Mouse (Mus musculus): ENCODE measurements around the gene Trnau1ap.
"Not testable (repeated sequence)": the region's sequence is repeated elsewhere in the genome, so short reads cannot be mapped to it uniquely, and the experiment has no call there.

Gene Trnau1ap

DNA sequence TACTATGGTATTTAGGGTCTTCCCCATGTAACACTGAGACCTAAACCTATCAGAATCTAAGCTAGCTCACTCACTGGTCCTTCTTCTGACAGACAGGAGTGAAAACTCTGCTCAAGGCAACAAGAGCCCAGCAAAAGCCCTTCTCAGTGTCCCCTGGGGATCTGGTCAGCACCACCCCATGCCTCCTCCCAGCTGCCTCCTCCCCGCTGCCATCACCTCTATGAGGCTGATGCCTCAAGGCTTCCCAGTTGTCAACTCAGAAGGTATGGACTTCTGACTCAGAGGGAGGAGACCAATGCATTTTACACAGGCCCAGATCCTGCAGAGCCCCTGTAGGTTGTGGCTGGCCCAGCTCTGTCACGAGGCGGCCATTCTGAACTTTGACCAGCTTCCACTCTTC, 12.1 kb upstream of the Trnau1ap start:
- no peak for DNase-seq

DNA sequence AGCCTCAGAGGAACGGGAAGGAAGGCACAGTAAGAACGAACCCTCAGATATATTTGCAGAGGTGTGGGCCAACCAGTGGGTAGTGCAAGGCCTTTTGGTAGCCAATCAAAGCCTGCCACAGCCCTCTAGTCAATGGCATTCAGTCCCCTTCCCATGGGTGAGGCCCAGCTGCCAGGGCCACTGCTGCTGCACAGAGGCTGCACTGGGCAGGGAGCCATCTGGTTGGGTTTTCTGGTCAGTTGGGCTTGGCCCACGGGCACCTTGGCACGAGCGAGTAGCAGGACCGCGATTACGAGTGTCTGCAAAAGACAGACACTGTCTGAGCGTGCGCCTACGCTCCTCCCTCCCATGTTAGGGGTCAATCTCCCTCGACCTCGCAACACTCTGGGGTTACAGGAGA, 9.6 kb upstream of the Trnau1ap start:
- DNase-seq, result no peak

DNA sequence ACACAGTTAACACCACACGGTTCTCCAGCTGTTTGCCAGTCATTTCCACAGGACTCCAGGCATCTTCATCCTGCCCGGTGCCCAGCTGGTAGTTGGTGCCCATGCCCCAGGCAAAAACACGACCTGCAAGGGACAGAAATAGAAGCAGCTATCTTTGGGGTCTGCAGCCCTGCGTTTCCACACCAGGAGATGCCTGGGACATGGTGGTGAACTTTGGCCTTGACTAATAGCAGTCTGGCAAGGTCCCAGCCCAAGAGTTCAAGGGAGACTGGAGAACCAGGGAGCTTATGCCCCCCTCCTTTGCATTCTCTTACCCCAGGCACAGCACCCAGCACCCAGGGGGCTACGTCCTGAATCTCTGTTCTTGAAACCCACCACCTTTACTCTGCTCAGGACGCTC, 3.5 kb upstream of the Trnau1ap start:
- DNase-seq, result no peak

DNA sequence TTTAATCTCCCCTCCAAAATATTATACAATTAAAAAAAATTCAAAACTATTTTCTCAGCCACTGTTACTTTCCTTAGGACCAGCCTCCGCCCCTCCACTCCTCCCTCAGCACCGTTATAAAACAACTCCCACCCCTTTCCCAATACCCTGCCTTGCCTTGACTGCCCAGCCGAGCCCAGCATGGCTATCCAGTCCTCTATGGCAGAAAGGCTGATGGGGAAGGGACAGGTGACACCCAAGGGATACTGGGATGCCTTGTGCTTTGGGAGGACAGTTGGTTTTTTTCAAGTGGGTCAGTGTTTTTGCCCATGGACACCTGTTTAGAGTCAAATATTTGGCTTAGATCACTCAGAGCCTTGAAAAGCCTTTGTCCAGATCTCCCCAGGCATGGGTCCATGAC, 2.6 kb upstream of the Trnau1ap start:
- no peak for DNase-seq

DNA sequence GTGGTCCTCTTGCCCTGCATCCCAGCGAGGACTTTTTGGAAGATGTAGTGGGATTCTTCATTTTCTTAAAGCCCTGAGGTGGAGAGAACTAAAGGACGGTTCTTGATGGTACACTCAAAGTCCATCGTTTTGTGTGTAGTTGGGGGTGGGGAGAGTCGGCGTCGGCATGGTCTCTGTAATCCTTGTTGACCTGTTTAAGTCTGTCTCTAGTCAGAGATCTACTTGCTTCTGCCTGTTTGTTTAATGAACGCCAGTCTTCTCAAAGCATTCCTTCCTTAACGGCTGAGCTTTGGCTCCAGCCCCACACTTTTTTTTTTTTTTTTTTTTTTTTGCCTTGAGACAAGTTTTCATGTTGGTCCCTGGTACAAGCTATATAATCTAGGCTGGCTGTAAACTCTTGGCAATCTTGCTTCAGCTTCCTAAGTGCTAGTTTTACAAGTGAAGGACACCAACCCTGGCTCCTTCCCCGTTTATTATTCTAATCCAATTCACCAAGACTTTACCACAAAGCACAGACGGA, 557 bp upstream of the Trnau1ap start:
- no peak for DNase-seq

DNA sequence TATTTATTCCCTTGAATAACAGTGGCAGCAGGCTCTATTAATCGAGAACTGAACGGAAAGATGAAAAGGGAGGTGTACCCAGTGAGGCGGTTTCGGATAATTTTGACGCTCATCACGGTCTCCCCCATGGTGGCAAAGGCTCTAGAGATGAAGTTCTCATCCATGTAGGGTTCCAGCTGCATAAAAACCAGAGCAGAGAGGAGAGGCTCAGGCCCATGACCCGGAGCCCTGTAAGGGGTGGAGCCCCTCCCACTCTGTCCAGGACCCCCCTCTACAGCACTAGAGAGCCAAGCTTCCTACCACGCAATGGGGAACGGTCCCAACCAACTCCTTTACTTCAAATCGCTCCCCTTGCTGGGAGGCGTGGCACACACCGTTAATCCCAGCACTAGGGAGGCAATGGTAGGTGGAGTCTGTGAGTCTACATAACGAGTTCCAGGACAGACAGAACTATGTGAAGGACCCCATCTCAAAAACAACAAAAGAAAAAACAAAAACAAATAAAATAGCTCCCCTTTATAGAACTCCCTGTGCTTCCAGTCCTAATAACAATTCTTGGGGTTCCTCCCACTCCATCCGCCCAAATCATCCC, 851 bp downstream of the Trnau1ap start:
- DNase-seq, result no peak

DNA sequence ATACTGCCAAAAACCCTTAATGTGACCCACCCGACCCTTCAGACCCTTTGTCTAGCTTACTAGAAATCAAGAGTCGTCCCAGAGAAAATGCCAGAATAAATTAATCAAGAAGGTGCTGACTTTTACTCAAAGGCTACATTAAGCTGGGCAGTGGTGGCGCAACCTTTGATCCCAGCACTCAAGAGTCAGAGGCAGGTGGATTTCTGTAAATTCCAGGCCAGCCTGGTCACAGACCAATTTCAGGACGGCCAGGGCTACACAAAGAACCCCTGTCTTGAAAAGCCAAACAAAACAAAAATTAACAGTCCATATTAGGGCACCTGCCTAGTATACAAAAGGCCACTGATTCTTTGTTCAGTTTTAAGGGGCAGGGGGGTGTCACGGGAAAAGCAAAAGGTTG, 2.9 kb downstream of the Trnau1ap start:
- no peak for DNase-seq

DNA sequence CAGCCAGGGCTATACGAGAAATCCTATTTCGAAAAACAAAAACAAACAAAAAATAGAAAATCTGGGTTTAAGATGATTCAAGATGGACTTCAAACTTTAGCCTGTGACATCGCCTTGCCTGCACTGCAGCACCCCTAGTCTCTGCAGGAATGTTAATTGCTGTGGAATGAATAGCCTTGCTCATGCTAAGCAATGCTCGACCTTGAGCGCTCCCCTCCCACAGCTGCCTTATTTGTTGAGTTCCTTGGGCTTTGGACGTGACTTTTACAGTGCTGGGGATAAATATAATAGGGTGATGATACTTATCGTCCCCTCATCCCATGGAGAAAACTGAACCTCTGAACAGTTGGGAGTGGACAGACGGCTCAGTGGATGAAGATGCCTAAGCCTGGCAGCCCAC, 13.6 kb downstream of the Trnau1ap start:
- DNase-seq, result no peak

DNA sequence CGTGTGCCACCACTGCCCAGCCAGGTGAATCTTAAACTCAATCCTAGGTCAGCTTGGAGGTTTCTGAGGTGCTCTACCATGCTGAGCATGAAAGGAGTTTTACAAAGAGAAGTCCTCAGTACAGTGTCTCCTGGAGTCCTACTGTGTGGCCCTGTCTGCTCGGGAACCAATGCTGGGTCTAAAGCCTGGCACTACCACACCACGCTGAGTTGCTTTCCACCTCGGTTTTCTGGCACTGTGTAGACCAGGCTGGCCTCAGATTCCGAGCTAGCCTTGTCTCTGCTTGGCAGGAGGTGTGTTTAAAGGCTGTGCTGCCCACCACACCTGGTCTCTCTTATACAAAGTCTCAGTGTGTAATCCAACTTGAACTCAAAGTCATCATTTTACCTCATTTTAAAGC, 16.7 kb downstream of the Trnau1ap start:
- DNase-seq, result no peak

DNA sequence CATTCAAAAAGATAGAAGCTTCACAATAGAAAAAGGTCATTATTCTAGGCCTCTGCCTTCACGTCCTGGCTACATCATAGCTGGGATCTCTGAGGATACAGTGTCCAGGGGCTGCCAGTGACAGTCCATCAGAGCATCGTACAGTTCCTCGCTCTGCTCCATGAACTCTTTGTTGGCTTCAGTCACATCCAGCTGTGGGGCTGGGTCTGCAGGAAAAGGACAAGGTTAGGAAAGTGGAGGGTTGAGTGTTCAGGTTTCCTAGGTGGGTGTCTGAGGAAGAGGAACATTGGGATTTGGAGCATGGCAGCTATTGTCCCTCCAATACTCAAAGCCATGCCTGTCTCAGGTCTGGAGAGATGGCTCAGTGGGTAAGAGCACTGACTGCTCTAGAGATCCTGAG, 17.5 kb downstream of the Trnau1ap start:
- DNase-seq, result no peak

DNA sequence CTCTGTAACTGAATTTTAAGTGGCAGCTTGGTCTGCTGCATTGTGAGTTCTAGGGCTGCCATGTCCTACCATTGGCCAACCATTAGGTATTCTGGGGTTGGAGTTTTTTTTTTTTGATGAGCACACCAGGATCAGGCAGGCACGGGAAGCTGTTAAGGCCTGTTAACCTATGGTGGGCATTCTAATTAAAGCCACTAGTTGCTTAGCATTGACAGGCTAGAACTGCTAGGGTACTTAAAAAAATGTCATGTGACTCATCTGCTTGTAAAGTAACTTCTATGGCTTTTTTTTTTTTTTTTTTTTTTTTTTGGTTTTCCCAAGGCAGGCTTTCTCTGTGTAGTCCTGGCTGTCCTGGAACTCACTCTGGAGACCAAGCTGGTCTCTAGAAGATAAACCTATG, 18.1 kb downstream of the Trnau1ap start:
- no peak for DNase-seq

DNA sequence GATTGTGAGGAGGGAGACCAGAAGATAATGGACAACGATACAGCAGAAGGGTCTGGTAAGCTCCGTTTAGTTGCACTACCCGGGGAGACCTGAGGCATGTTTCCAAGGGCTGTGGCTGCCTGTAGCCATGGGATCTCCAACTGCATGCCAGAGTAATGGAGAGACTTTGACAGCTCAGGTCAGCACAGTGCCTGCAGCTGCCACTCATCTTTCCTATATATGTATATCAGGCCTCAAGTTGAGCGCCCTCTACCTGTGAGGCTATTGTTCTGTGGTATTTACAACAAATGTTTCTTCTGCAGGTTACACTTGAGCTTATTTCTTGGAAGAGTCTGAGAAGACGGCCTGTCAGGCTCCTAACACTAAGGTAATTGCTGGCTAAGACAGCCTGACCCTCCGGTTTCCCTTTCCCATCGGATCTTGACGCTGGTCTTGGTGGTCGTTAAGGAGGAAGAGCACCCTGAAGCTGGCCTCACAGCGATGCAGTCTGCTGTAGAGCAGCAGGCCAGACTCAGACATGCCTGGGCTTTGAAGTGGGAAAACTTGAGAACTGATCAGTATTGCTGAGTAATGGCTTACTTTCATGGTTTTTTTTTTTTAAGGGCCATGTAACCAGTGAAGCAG, 19.4 kb downstream of the Trnau1ap start:
- peak; percentile 64 for DNase-seq

DNA sequence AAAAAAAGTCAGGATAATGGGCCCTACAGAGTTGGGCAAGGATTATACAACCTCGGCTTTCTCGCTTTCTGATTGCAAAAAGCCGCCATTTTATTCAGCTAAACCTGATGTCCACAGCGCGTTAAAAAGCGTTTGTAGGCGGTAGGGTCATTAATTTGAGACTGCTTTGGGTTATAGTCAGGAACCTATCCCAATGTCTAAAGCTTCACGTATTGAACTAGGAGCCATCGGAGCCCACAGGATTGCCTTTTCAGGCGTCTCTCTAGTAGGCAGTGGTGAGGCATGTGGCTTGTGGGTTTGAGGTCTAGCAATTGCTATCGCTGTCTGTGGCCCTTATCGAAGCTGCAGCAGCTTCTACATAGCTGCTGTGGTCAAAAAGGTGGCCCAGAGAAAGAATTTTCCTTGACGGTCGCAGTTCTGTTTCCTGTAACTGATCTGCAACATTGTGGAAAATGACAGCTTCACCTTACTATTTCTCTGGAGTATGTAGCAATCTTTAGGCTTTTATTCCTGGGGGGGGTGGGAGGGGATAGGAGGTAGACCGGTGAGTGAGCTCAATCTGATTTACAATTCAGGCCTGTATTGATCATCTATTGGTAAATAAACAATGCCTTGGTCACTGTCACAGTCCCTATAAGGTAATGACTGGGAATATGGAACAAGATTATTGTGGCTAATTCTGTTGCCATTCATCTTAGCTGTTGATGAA, 20.0 kb downstream of the Trnau1ap start:
- peak; percentile 61 for DNase-seq

DNA sequence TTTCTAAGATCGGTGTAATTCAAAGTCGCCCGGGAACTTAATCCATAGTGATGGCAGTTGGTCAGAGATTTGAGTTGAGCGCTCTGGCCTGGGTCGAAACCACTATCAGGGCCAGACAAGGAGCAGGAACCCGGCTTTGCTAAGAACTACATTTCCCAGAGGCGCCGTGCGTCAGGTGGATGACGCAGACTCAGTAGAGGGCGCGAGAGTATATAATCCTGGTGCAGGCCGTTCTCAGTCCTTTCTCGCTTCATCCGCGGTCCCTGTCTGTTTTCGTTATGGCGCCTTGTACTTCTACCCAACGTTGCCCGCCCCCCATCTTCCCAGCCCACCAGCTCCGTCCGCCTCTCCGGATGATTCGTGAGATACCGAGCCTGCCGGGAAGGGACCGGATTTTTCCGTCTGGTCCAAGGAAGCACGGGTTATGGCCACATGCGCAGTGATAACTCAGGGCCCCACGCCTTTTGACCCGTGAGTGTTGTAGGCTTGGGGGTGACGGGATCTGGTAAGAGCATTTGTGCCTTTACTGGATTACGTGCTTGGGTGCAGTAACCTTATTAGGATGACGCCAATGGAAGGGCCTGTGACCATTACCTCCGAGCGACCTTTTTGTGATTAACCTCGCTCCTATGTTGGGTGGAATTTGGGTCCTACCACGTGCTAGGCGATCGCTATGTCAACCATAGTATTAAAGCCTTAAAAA, 20.8 kb downstream of the Trnau1ap start:
- peak; percentile 90 for DNase-seq

DNA sequence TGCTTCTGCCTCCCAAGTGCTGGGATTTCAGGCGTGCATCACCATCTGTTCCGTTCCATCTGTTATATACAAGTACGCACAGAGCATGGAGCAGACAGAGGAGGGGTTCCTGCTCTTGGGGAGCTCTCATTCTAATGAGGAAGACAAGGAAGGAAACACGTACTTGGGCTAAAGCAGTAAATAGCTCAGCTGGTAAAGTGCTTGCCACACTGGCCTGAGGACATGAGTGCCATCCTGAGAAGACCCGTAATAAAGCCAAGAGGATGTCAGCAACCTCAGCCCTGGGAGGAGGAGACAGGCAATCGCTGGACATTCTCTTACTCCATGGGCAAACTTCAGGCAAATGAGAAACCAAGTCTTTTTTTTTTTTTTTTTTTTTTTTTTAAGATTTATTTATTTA, 23.3 kb downstream of the Trnau1ap start:
- no peak for DNase-seq

DNA sequence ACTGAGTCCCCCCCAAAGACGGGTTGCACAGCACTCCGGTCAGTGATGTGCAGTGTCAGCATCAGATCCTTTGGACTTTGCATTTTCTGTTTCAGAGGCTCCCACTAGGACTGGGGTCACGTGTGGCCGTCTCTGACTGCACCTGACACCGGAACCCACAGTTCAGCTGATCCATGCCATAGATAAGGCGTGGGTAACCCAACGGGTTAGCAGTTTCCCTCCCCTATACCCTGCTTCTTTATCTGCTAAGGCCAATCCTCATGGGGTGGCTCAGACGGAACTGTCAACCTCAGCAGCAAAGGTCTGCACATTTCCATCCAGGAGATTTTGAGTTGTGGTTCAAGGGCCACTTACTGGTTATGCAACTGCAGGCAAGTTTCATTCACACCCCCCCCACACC, 24.1 kb downstream of the Trnau1ap start:
- peak; percentile 12 for DNase-seq

DNA sequence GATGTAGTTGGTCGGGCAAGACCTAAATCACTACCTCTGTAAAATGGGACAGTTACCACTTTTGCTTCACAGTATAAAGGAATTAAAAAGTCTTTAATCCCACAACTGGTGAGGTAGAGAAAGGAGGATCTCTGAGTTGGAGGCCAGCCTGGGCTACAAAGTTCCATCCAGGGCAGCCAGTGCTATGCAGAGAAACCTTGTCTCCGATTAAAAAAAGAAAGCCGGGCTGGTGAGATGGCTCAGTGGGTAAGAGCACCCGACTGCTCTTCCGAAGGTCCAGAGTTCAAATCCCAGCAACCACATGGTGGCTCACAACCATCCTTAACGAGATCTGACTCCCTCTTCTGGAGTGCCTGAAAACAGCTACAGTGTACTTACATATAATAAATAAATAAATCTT, 25.9 kb downstream of the Trnau1ap start:
- not testable (repeated sequence) for DNase-seq

DNA sequence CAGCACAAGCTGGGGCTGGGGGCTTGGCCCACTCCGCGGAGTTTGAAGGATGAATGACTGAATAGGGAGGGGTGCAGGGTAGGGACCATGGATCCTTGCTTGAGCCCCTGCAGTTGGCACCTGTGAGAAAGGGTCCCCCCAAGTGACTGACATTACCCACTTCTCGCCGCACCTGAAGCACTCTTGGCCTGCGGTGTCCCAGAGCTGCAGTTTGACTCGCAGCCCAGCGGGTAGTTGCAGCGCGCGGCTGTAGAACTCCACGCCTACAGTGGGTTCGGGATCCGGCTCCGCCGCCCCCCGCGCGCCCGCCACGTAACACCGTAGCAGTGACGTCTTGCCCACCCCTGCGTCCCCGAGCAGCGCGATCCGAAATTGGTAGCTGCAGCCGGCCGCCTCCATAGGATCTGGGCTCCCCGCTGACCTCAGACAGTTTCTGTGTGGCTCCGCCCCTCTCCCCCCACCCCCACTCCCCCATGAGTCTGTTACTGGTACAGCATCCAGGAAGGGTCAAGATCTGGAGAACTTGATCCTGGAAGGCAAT, 26.3 kb downstream of the Trnau1ap start, which contains the start of gene Rab42:
TSS of gene Rab42 (minus strand) at position 447 of the 541 bp plus-strand sequence.
- peak; percentile 80 for DNase-seq

DNA sequence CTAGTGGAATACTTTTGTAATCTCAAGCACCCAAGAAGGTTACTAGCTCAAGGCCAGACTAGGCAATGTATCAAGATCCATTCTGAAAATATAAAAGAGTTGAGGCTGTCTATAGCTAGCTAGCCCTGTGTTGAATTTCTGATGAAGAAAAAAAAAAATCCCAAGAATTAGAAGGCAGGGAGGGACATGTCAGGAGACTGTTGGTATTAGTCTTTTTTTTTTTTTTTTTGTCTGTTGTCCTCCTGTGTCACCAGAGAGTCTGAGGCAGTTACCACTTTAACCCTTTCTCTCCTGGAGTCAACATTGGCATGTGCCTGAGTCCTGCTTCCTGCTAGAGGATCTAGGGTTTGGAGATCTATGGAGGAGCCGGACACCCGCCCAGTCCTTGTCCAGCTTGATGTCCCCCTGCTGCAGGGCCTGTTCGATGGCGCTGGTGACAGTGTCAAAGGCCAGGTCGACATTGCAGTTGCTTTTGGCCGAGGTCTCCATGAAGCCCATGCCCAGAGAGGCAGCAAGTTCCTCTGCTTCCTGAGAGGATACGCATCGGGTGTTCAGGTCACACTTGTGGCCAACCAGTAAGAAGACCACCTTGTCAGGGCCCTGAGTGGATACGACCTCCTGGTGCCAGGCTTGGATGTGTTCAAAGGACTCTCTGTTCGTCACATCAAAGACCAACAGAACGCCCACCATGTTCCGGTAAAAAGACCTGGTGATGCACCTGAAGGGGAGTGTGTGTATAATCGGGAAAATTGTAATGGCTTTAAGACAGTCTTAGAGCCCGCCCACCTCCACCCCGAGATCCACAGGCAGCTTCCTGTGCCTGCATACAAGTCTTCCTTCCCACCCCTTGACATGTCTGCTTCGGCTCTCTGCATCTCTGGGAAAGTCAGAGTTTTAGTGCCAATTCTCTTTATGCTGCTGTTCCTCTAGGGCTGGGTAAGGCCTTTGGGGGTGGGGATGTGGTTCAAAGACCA, 27.1 kb downstream of the Trnau1ap start:
- no peak for DNase-seq

DNA sequence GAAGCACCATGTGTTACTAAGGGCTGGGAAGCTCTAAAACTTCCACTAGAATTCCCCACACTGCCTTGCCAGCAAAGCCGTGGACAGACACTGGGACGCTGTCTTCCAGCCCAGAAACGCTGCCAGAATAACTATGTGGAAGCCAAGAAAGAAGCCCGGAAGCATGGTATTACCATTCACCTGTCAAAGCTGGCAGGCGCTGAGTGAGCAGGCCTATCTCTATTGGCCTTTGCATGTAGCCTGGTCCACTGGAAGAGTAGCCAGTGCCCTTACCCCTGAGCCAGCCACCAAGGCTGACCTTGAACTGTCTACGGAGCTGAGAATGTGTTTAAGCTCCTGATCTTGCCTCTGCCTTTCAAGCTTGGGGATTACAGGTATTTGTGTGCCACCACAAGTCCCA, 27.9 kb downstream of the Trnau1ap start:
- DNase-seq, result no peak

DNA sequence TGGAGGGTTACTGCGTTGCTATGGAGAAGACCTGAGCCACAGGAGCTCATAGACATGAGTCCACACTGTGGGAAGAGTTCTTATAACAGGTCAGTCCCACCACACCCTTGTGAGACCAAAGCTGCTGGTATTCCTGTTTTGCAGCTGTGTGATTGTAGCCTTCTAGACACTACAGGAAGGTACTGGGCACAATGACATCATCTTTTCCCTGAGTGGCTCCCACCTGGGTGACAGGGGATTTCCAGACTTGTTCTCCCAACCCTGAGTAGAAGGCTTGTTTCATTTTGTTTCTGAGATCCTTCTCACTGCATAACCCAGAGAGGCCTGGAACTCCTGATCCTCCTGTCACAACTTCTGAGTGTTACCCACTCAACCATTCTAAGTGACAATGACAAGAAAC, 29.5 kb downstream of the Trnau1ap start:
- DNase-seq, result no peak

Data from liver (tissue).